Mouse (Mus musculus): ENCODE measurements around the gene Stt3b. TPM values are rescaled to one million over a fixed set of nuclear protein-coding genes. Genes with fewer than 3 reads are reported as not detected.

The Stt3b gene
- polyA plus RNA-seq, 1 experiment = 14.7 TPM

DNA sequence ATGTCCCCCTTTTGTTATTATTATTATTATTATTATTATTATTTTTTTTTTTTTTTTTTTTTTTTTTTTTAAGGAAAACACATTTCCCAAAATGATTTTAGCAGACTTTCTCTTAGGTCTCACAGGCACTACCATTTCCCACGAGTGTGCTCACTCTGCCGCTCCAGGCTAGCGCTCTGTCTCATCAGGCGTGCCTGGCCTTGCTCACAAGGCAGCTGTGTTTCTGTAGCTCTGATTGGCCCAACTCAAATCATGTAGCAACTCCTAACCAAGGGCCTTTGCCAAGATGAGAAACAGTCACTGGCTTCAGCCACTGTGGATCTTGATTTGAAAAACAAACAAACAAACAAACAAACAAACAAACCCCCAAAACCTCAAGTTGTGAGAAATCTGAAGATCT is 9.9 kb upstream of the Stt3b start:
- H3K36me3 ChIP-seq (replicated peaks; ENCODE audit: low read length) = peaks cover 3% of the 10 kb centered on the region
- peaks cover 15% of the 10 kb centered on the region for H3K4me1 ChIP-seq
- peaks cover 2% of the 10 kb centered on the region for H3K27me3 ChIP-seq (replicated peaks)
- no peak for TF ChIP-seq GATA1 (IDR thresholded peaks at IDR 0.05; ENCODE audit: borderline replicate concordance, low read length)
- TF ChIP-seq FLI1 (IDR thresholded peaks at IDR 0.05; ENCODE audit: low read length) = no peak
- peaks cover 11% of the 10 kb centered on the region; the same call in 1 of the 2 replicates for H3K9me3 ChIP-seq
- no peak overlapping the region for H3K4me3 ChIP-seq (replicated peaks)

DNA sequence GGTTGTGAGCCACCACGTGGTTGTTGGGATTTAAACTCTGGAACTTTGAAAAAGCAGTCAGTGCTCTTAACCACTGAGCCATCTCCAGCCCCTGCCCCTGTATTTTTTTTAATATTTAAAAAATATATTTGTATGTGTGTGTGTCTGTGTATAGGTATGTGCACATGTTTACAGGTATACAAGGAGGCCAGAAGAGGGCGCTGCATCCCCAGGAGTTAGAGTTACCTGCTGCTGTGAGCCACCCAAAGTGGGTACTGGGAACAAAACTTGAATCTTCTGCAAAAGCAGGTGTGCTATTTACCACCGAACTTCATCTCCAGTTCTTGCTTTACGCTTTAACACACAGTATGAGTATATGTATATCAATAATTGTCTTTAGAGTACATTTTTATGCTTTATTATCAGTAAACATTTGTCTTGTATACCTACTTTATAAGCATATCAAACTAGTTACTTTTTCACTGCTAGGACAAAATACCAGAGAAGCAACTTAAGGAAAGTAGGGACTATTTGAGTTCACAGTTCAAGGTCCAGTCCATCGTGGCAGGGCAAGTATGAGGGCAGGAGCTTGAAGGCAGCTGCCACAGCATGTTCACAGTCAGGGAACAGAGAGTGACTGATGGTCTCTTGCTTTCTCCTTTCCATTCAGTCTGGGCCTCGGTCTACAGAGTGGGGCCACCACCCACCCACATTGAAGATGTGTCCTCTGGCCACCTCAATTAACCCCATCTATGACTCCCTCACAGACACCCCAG is 8.6 kb upstream of the Stt3b start:
- H3K4me1 ChIP-seq = peaks cover 12% of the 10 kb centered on the region
- H3K9me3 ChIP-seq = peaks cover 11% of the 10 kb centered on the region; the same call in 1 of the 2 replicates
- no peak for TF ChIP-seq FLI1 (IDR thresholded peaks at IDR 0.05; ENCODE audit: low read length)
- TF ChIP-seq GATA1 (IDR thresholded peaks at IDR 0.05; ENCODE audit: borderline replicate concordance, low read length) = no peak
- no peaks in the 10 kb centered on the region for H3K27me3 ChIP-seq (replicated peaks)
- no peak overlapping the region for H3K4me3 ChIP-seq (replicated peaks)
- H3K36me3 ChIP-seq (replicated peaks; ENCODE audit: low read length) = peaks cover 3% of the 10 kb centered on the region

DNA sequence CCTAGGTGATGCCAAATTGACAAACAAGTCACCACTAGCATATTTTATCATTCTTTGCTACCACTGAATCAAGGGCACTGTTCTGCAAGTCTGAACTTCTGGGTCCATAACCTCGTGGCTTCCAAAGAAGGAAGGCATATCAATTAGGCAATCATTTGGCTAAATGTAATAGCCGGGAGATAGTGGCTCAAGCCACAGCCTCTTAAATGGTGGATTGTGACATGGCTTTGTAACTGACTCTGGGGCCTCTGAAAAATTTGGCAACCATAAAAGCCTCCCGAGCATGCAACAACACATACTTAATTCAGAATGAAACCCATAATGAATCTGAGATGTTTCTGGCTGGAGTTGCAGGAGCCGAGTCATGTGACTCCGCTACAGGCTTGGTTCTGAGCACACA is 6.8 kb upstream of the Stt3b start:
- no peaks in the 10 kb centered on the region for H3K27me3 ChIP-seq (replicated peaks)
- TF ChIP-seq FLI1 (IDR thresholded peaks at IDR 0.05; ENCODE audit: low read length) = no peak
- TF ChIP-seq GATA1 (IDR thresholded peaks at IDR 0.05; ENCODE audit: borderline replicate concordance, low read length) = no peak

DNA sequence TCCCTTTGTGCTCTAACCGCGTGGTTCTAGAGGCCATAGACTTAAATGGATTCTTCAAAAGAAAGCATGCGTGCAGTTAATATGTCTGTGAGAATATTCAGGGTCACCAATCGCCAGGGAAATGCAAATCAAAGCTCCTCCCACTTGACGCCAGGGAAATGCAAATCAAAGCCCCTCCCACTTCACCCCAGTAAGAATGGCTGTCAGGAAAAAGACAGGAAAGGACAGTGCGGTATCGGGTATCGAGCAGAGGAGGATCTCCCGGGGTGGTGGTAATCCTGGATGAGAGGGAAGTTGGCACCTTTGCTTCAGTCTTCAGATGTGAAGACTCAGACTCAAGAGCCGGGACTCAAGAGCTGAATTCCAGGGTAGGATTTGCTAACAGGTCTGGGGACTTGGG is 4.3 kb upstream of the Stt3b start:
- no peaks in the 10 kb centered on the region for H3K27me3 ChIP-seq (replicated peaks)
- TF ChIP-seq GATA1 (IDR thresholded peaks at IDR 0.05; ENCODE audit: borderline replicate concordance, low read length) (no peak), FLI1 (IDR thresholded peaks at IDR 0.05; ENCODE audit: low read length) (no peak)
- H3K4me3 ChIP-seq (replicated peaks) = no peak overlapping the region
- peaks cover 11% of the 10 kb centered on the region; the same call in 1 of the 2 replicates for H3K9me3 ChIP-seq
- peaks cover 3% of the 10 kb centered on the region for H3K36me3 ChIP-seq (replicated peaks; ENCODE audit: low read length)
- peaks cover 28% of the 10 kb centered on the region for H3K4me1 ChIP-seq

More for the DNA sequence above, 6.8 kb upstream of the Stt3b start:
- peaks cover 26% of the 10 kb centered on the region for H3K4me1 ChIP-seq
- no peak overlapping the region for H3K4me3 ChIP-seq (replicated peaks)
- peaks cover 11% of the 10 kb centered on the region; the same call in 1 of the 2 replicates for H3K9me3 ChIP-seq
- peaks cover 3% of the 10 kb centered on the region for H3K36me3 ChIP-seq (replicated peaks; ENCODE audit: low read length)

DNA sequence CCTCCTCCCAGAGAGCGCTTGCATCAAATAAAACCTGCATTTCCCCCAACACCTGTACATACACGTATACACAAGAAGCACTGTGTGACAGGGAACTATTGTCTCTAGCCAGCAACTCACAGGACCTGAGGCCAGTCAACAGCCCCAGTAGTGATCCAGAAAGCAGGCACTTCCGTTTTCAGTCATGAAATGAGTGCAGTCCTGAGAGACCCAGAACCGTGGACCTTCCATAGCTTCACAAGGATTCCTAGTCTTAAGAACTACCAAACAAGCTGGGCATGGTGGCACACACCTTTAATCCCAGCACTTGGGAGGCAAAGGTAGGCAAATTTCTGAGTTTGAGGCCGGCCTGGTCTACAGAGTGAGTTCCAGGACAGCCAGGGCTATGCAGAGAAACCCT is 3.6 kb upstream of the Stt3b start:
- H3K27me3 ChIP-seq (replicated peaks) = no peaks in the 10 kb centered on the region
- H3K36me3 ChIP-seq (replicated peaks; ENCODE audit: low read length) = peaks cover 3% of the 10 kb centered on the region
- peaks cover 8% of the 10 kb centered on the region; the same call in 1 of the 2 replicates for H3K9me3 ChIP-seq
- H3K4me1 ChIP-seq = peaks cover 28% of the 10 kb centered on the region
- TF ChIP-seq FLI1 (IDR thresholded peaks at IDR 0.05; ENCODE audit: low read length) (no peak), GATA1 (IDR thresholded peaks at IDR 0.05; ENCODE audit: borderline replicate concordance, low read length) (no peak)
- H3K4me3 ChIP-seq (replicated peaks) = no peak overlapping the region

DNA sequence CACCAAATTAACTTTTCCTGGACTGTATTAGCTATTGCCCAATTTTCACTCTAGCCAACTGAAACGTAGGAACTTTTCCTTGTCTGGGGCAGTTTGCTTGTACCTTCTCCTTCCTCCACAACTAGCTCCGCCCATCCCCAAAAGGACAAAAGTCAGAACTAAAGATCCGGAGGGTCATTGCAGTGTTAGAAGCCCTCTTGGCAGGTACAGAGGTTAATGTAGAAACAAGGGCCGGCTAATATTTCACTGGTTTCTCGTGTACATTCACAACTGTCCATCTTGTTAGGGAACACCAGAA is 951 bp upstream of the Stt3b start:
- Histone ChIP-seq H3K27me3 (replicated peaks) (no peaks in the 10 kb centered on the region), H3K4me1 (peaks cover 44% of the 10 kb centered on the region), H3K9me3 (no peaks in the 10 kb centered on the region), H3K36me3 (replicated peaks; ENCODE audit: low read length) (no peaks in the 10 kb centered on the region), H3K4me3 (replicated peaks) (peak overlapping the region; percentile 99)
- TF ChIP-seq GATA1 (IDR thresholded peaks at IDR 0.05; ENCODE audit: borderline replicate concordance, low read length) (no peak), FLI1 (IDR thresholded peaks at IDR 0.05; ENCODE audit: low read length) (no peak)

DNA sequence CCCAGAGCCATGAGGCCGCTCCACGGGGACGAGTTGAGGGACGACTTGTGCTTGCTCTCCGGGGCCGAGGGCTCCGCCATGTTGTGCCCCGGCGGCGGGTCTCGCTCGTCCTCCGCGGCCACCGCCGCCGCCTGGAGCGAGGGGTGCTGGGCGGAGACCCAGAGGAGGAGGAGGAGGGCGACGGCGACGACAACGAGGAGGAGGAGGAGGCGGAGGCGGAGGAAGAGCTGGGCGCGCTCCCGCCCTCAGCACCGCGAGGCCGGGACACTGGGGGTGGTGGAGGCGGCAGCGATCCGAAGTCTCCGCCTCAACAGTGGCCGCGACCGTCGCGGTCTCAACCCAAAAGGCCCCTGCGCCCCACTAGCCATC is 260 bp downstream of the Stt3b start:
- no peaks in the 10 kb centered on the region for H3K9me3 ChIP-seq

DNA sequence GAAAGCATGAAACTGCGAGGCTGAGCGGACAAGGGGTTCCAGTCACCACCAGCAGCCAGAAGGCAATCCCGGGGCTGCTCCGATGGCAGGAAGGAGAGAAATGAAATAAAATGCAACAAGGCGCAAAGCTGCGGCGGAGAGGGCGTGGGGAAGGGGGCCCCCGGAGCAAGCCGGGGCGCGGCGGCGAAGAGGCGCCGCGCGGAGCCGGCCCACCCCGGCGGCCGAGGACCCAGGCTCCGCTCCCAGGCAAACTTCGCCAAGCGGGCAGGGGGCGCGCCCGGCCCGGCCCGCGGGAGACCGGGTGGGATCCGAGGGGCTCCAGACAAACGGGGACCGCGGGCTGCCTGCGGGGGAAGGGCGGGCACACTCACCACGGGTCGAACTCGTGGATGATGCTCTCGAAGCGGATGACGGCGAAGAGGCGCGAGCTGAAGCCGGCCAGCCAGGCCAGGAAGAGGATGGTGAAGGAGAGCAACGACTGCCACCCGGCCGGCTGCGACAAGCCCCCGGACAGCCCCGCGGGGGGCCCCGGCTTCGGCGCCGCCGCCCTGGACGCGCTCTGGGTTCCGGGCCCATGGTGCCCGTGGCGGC is 745 bp downstream of the Stt3b start:
- Histone ChIP-seq H3K9me3 (no peaks in the 10 kb centered on the region), H3K4me1 (peaks cover 59% of the 10 kb centered on the region), H3K27me3 (replicated peaks) (no peaks in the 10 kb centered on the region), H3K4me3 (replicated peaks) (peak overlapping the region; percentile 99), H3K36me3 (replicated peaks; ENCODE audit: low read length) (no peaks in the 10 kb centered on the region)
- no peak for TF ChIP-seq GATA1 (IDR thresholded peaks at IDR 0.05; ENCODE audit: borderline replicate concordance, low read length)
- TF ChIP-seq FLI1 (IDR thresholded peaks at IDR 0.05; ENCODE audit: low read length) = no peak

More for the DNA sequence above, 260 bp downstream of the Stt3b start:
- Histone ChIP-seq H3K36me3 (replicated peaks; ENCODE audit: low read length) (no peaks in the 10 kb centered on the region), H3K4me1 (peaks cover 54% of the 10 kb centered on the region), H3K27me3 (replicated peaks) (no peaks in the 10 kb centered on the region), H3K4me3 (replicated peaks) (peak overlapping the region; percentile 99)
- TF ChIP-seq GATA1 (IDR thresholded peaks at IDR 0.05; ENCODE audit: borderline replicate concordance, low read length) (no peak), FLI1 (IDR thresholded peaks at IDR 0.05; ENCODE audit: low read length) (no peak)

DNA sequence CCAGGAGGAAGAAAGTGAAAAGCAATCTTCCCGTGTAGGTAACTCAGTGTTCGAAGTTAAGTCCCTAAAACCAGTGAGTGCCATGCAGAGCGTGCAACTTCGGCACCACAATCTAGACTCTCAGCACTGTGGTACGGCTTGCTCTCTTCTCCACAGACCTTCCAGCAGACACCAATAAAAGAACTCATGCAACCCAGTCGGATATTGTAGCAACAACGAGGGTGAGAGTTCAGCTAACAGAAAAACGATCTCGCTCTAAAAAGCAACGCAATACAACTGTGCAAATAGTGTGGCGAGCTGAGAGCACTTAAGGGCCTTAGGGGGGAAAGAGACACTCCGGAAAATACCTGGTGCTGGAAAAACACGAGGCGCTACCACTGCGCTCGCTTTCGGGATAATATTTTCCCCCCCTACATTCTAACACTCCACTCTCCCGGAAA is 1.3 kb downstream of the Stt3b start:
- H3K4me1 ChIP-seq = peaks cover 64% of the 10 kb centered on the region

DNA sequence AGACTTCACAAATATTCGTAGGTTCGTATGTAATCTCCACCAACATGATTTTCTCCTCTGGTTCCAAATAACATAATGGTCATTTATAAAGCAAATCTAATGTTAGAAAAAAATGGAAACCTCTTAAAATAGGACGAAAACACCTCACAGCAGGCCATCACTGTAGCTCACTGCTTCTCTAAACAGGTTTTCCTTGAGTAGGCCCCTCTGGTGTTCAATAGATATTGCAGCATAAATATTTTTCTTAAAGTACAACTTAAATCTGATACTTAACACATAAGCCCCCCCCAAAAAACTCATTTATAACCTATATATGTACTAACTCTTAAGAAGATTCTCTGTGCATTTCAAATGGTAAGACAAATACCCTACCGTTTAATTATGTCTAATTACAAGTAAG is 1.8 kb downstream of the Stt3b start:
- H3K4me3 ChIP-seq (replicated peaks) = peak overlapping the region; percentile 99

More for the DNA sequence above, 1.3 kb downstream of the Stt3b start:
- TF ChIP-seq FLI1 (IDR thresholded peaks at IDR 0.05; ENCODE audit: low read length) = no peak
- TF ChIP-seq GATA1 (IDR thresholded peaks at IDR 0.05; ENCODE audit: borderline replicate concordance, low read length) = no peak
- Histone ChIP-seq H3K27me3 (replicated peaks) (no peaks in the 10 kb centered on the region), H3K9me3 (no peaks in the 10 kb centered on the region), H3K4me3 (replicated peaks) (peak overlapping the region; percentile 99), H3K36me3 (replicated peaks; ENCODE audit: low read length) (no peaks in the 10 kb centered on the region)

More for the DNA sequence above, 1.8 kb downstream of the Stt3b start:
- H3K9me3 ChIP-seq = no peaks in the 10 kb centered on the region
- TF ChIP-seq FLI1 (IDR thresholded peaks at IDR 0.05; ENCODE audit: low read length) (no peak), GATA1 (IDR thresholded peaks at IDR 0.05; ENCODE audit: borderline replicate concordance, low read length) (no peak)
- H3K27me3 ChIP-seq (replicated peaks) = no peaks in the 10 kb centered on the region
- peaks cover 64% of the 10 kb centered on the region for H3K4me1 ChIP-seq
- no peaks in the 10 kb centered on the region for H3K36me3 ChIP-seq (replicated peaks; ENCODE audit: low read length)

Data from megakaryocyte, embryonic 14.5 days (primary cell).